In the genomic region with DNA sequence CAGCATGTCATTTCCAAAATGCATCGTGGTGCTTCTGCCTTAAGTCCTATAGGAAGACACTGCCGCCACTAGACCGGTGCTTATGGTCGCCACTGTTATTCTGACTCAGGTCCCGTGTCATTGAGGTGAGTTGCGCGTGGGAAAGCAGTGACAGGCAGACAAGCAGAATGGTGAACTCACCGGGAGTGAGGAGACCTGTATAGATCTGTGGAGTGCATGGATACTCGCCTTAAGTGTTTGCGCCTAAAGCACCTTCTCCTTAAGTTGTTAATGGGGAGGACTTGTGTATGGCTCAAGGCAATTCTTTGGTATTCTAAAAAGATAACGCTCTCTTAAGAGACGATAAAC, we compare ENCODE assay signal across 8 mouse cellular contexts. TPM values are rescaled to one million over a fixed set of nuclear protein-coding genes. Genes with fewer than 3 reads are reported as not detected.
DNase-seq lines count a peak whose midpoint lies in the region; ATAC-seq and TF ChIP-seq lines count a peak whose summit lies in the region.

No protein-coding gene starts in this region.

- no peaks in the 10 kb centered on the region for H3K4me1 ChIP-seq in kidney, postnatal 0 days (replicated peaks; ENCODE audit: insufficient read depth, low read length)
- H3K4me1 ChIP-seq in cortical plate, adult 2 months (ENCODE audit: control insufficient read depth, insufficient read depth, low read length), result peaks cover 2% of the 10 kb centered on the region; the same call in 1 of the 2 replicates
- peaks cover 22% of the 10 kb centered on the region for H3K4me1 ChIP-seq in hindbrain, embryonic 15.5 days (replicated peaks)
- peaks cover 12% of the 10 kb centered on the region for H3K4me1 ChIP-seq in midbrain, embryonic 16.5 days (ENCODE audit: control insufficient read depth, insufficient read depth, low read length)

- no peak for TF ChIP-seq POLR2A in cortical plate, adult 2 months (IDR thresholded peaks at IDR 0.05; ENCODE audit: extremely low read depth, insufficient read depth, low read length)

- 2% methylated on average over 12 of the region's 12 CpGs for WGBS in kidney, postnatal 0 days
- 7% methylated on average over 12 of the region's 12 CpGs for WGBS in hindbrain, embryonic 15.5 days
- WGBS in midbrain, embryonic 16.5 days, result 5% methylated on average over 12 of the region's 12 CpGs

- ATAC-seq in kidney, postnatal 0 days (replicated peaks; ENCODE audit: low FRiP score, low read depth), result peak; percentile 6
- peak; percentile 44; the same call in 1 of the 2 replicates for ATAC-seq in hindbrain, embryonic 15.5 days (ENCODE audit: low FRiP score, low read depth)
- ATAC-seq in midbrain, embryonic 16.5 days, result peak; percentile 53; the same call in 1 of the 2 replicates

- no peak for DNase-seq in kidney, postnatal 0 days (ENCODE audit: low spot score)
- no peak for DNase-seq in kidney, postnatal 36 days
- DNase-seq in thymus, postnatal 25 days, result no peak
- DNase-seq in layer of hippocampus, postnatal 36 days, result no peak
- no peak for DNase-seq in yolk sac, embryonic 10.5 days (ENCODE audit: low spot score)

- H3K27ac ChIP-seq in kidney, postnatal 0 days, result peak overlapping the region; percentile 91
- H3K27ac ChIP-seq in cortical plate, adult 2 months (ENCODE audit: insufficient read depth, low read length), result peak overlapping the region; percentile 55; the same call in 1 of the 2 replicates
- peak overlapping the region; percentile 92 for H3K27ac ChIP-seq in hindbrain, embryonic 15.5 days (replicated peaks)
- peak overlapping the region; percentile 93 for H3K27ac ChIP-seq in midbrain, embryonic 16.5 days (ENCODE audit: low read length)

- H3K4me3 ChIP-seq in kidney, postnatal 0 days (replicated peaks; ENCODE audit: low read depth, low read length), result peak overlapping the region; percentile 79
- H3K4me3 ChIP-seq in cortical plate, adult 2 months (ENCODE audit: insufficient read depth, low read length), result peak overlapping the region; percentile 83
- peak overlapping the region; percentile 96 for H3K4me3 ChIP-seq in hindbrain, embryonic 15.5 days
- peak overlapping the region; percentile 84 for H3K4me3 ChIP-seq in midbrain, embryonic 16.5 days (ENCODE audit: low read depth, low read length)

- TF ChIP-seq CTCF in kidney, postnatal 0 days (IDR thresholded peaks at IDR 0.05; ENCODE audit: low read depth), result no peak
- TF ChIP-seq CTCF in cortical plate, adult 2 months (IDR thresholded peaks at IDR 0.05; ENCODE audit: extremely low read depth, insufficient read depth, low read length), result no peak

- H3K4me2 ChIP-seq in kidney, postnatal 0 days (ENCODE audit: low read length), result peak overlapping the region; percentile 76
- H3K4me2 ChIP-seq in hindbrain, embryonic 15.5 days, result peak overlapping the region; percentile 90
- peak overlapping the region; percentile 84 for H3K4me2 ChIP-seq in midbrain, embryonic 16.5 days (ENCODE audit: low read length)

- H3K36me3 ChIP-seq in kidney, postnatal 0 days (ENCODE audit: insufficient read depth, low read length), result no peaks in the 10 kb centered on the region
- no peaks in the 10 kb centered on the region for H3K36me3 ChIP-seq in hindbrain, embryonic 15.5 days
- no peaks in the 10 kb centered on the region for H3K36me3 ChIP-seq in midbrain, embryonic 16.5 days (ENCODE audit: control insufficient read depth, insufficient read depth, low read length)

- no peaks in the 10 kb centered on the region for H3K9me3 ChIP-seq in kidney, postnatal 0 days (replicated peaks; ENCODE audit: low read length)
- H3K9me3 ChIP-seq in hindbrain, embryonic 15.5 days, result no peaks in the 10 kb centered on the region
- no peaks in the 10 kb centered on the region for H3K9me3 ChIP-seq in midbrain, embryonic 16.5 days (replicated peaks; ENCODE audit: control insufficient read depth, low read length, poor library complexity, severe bottlenecking)

- peak overlapping the region; percentile 77 for H3K9ac ChIP-seq in kidney, postnatal 0 days (ENCODE audit: low read depth, low read length)
- peak overlapping the region; percentile 86 for H3K9ac ChIP-seq in hindbrain, embryonic 15.5 days
- peak overlapping the region; percentile 87 for H3K9ac ChIP-seq in midbrain, embryonic 16.5 days (ENCODE audit: low read depth, low read length)

- no peaks in the 10 kb centered on the region for H3K27me3 ChIP-seq in kidney, postnatal 0 days (ENCODE audit: insufficient read depth, low read length)
- H3K27me3 ChIP-seq in hindbrain, embryonic 15.5 days, result no peaks in the 10 kb centered on the region
- no peaks in the 10 kb centered on the region for H3K27me3 ChIP-seq in midbrain, embryonic 16.5 days (ENCODE audit: control insufficient read depth, insufficient read depth, low read depth, low read length)

RNA-seq across cellular contexts. Expression of a gene that starts 0.6 kb away (rescaled TPM):
- 14.3 and 14.5 TPM in 2 replicates for polyA plus RNA-seq in kidney, postnatal 0 days (2015; fragmentation: Nextera tagmentation; extraction: Ambion mirVana)
- 28.4 and 29.9 TPM in 2 replicates for polyA plus RNA-seq in cortical plate, adult 2 months (2012; rRNA removed)
- 26.0 and 29.1 TPM in 2 replicates for polyA plus RNA-seq in hindbrain, embryonic 15.5 days (2015; fragmentation: Nextera tagmentation; extraction: Ambion mirVana)
- 27.2 and 30.6 TPM in 2 replicates for polyA plus RNA-seq in midbrain, embryonic 16.5 days (2015; fragmentation: Nextera tagmentation; extraction: Ambion mirVana)
- total RNA-seq in layer of hippocampus, postnatal 36 days (2021), result 10 to 100 TPM; 26.2 to 31.0 TPM

RNA-seq across cellular contexts. Expression of a gene that starts 10.5 kb away (rescaled TPM):
- 29.1 and 30.4 TPM in 2 replicates for polyA plus RNA-seq in kidney, postnatal 0 days (2015; fragmentation: Nextera tagmentation; extraction: Ambion mirVana)
- polyA plus RNA-seq in cortical plate, adult 2 months (2012; rRNA removed), result 69.5 and 71.5 TPM in 2 replicates
- polyA plus RNA-seq in hindbrain, embryonic 15.5 days (2015; fragmentation: Nextera tagmentation; extraction: Ambion mirVana), result 69.4 and 69.8 TPM in 2 replicates
- polyA plus RNA-seq in midbrain, embryonic 16.5 days (2015; fragmentation: Nextera tagmentation; extraction: Ambion mirVana), result 74.4 and 78.4 TPM in 2 replicates
- total RNA-seq in layer of hippocampus, postnatal 36 days (2021), result 100 to 1,000 TPM; 126 to 132 TPM
